Mouse (Mus musculus): Measurements from ENCODE around the gene Rnf181.
A peak's percentile ranks its signal among the peaks of the same experiment; 100 is the strongest.

Gene Rnf181

GRCm38 (mm10) chr6:72383952-72384351 is 17.2 kb upstream of the Rnf181 start:
- DNase-seq (ENCODE audit: low read depth), result peak; percentile 22

- DNase-seq (ENCODE audit: low read depth), result no peak
Measured at GRCm38 (mm10) chr6:72383142-72383820, 16.5 kb upstream of the Rnf181 start.

DNA sequence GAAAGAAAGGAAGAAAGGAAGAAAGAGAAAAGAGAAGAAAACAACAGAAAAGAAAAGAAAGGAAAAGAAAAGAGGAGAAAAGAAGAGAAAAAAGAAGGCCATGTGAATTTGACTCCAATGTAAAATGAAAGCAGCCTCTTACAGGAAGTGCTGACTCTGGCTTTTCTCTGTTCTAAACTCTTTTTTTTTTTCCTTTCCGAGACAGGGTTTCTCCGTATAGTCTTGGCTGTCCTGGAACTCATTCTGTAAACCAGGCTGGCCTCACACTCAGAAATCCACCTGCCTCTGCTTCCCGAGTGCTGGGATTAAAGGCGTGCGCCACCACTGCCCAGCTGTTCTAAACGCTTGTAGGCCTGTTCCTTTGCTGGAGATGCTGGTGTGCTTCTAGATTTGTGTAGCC is 15.7 kb upstream of the Rnf181 start:
- no peak for DNase-seq (ENCODE audit: low read depth)

DNA sequence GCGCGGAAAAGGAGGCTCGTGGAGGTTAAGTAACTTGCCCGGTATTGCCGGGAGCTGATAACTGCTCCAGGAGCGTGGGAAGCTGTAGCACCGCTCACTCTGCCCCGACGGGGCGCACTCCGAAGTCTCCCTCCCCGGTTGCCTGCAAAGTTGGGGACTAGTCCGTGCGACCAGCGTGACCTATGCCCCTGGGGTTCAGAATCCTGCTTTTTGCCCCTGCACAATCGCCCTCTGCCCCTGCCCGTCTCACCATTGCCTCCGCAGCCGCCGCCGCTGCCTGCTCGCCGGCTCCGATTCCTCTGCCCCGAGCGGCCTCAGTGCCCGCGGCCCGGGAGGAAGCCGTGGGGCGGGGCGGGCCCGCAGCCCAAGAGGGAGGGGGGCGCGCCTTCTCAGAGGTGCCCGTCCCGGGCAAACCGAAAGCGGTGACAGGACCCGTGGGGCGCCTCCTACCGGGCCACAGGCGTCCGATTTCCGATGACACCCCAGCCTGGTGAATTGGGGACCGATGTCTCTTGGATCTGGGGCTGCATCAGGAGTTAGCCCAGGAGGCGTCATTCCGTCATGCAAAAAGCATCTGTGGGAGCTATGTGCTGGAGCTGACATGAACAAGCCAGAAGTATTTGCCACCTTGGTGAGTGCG is 13.5 kb upstream of the Rnf181 start, which contains the start of gene Vamp5:
TSS of gene Vamp5 (minus strand) at position 338 of the 640 bp plus-strand sequence.
- DNase-seq (ENCODE audit: low read depth), result peak; percentile 74

DNA sequence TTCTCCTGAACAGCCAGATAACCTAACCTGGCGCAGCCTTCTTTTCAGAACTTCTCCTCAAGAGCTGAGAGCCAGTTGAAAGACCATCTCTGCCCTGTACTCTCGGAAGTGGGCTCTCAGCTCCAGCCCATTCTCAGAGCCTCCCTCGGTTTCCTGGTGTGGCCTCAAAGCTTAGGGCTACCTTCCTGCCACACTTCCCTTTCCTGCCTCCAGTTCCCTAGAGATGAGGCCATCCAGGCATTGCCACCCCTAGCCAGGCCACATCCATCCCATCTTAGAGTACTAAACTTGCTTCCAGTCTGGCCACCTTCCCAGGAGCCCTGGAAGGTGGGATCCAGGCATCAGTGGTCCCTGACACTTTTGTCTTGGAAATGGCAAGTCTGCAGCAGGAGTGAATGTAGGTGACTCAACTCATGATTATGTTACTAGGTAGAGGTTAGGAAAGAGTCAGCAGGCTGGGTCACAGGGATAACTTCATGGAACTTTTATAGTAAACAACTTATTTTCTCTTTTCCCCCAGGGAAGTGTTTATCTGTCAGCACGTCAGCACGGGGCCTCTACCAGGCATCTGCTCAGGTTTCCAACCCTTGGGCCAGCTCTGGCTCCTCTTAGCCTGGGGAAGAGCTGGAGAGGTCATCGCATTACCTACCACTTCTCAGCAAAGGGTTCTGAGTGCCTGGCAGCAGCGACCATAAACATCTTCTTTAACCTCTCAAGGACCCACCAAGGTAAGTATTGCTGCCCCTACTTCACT is 12.8 kb upstream of the Rnf181 start:
- peak; percentile 30 for DNase-seq (ENCODE audit: low read depth)

- DNase-seq (ENCODE audit: low read depth), result no peak
Measured at GRCm38 (mm10) chr6:72378510-72379234, 11.9 kb upstream of the Rnf181 start.

DNA sequence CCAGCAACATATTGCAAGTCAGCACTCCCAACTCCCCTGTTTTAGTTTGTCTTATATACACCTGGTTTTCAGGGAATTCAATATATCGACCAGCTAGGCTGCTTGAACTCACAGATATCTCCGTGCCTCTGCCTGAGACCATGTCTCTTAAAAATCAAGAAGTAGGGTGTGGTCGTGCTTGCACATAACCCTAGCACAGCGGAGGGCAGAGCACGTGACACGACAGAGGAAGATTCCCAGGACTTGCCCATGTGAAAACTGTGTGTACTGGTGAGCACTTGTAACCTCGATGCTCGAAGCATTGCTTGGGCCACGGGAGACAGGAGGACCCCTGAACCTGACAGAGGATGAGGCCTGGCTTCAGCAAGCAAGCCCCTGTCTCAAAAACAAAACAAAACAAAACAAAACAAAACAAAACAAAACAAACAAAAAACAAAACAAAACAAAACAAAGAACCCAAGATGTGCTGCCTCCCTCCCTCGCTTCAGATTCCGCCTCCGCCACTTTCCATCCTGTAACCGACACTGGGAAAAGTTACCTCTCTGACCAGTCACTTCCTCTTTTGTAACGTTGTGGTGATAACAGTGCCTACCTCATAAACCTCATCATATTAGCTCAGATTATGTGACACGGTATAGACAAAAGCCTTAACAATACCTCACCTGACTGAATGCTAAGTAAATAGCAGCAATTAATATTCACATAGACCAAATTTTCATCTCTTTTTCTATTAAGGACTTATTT is 8.2 kb upstream of the Rnf181 start:
- DNase-seq (ENCODE audit: low read depth), result peak; percentile 31

DNA sequence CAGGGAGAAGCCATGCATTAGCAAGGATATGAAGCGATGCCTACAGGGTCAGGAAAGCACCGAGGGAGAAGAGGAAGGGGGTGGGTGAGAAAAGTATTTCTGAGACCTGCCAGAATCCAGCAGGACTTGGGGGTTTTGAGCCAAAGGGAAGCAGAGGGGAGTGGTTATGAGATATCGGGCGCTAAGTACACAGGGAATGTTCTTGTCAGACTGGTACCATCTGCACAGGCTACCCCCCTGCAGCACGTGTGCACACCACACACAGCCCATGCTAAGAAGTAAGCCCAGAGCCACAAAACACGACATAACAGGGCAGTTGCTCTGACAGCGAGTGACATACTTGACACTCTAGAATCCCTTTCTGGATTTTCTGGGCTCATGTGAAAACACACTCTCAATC is 7.5 kb upstream of the Rnf181 start:
- no peak for DNase-seq (ENCODE audit: low read depth)

GRCm38 (mm10) chr6:72373184-72373583 is 6.4 kb upstream of the Rnf181 start:
- DNase-seq (ENCODE audit: low read depth), result no peak

DNA sequence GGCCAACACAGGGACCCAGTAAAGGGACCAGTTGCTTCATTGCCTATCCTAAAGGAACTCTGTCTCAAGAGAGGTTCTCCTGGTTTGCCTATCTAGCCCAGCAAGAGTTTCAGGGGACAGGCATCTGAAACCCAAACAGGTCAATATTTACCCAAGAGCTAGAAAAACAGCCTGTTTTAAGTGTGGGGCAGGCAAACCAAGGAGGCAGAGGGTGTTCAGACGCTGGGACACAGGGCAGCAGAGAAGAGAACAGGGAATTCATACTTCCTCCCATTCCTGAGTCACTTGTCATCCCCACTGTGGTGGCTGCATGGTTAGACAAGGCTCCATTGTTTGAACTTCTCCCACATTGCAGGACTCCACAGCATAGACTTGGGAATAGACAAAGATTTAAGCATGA is 4.8 kb upstream of the Rnf181 start:
- DNase-seq (ENCODE audit: low read depth), result no peak

DNA sequence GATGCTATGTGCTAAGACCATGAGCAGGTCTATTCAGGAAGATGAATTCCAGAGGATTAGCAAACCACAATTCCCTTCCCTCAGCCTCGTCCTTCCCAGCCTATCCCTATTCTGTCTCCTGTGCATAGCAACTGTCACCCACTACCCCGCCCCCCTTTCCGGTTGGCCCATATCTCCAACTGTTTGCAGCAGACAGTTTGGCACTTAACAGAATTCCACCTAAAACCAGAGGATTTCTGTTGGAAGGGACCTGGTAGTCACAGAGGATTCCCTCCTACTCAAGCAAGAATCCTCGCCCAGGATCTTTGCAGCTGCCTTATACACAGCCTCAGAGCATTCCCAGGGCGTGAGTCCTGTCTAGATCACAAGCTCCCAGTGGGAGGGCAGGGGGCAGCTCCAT is 4.4 kb upstream of the Rnf181 start:
- no peak for DNase-seq (ENCODE audit: low read depth)

- no peak for DNase-seq (ENCODE audit: low read depth)
Measured at GRCm38 (mm10) chr6:72370091-72370490, 3.3 kb upstream of the Rnf181 start.

GRCm38 (mm10) chr6:72369557-72369956 is 2.8 kb upstream of the Rnf181 start:
- no peak for DNase-seq (ENCODE audit: low read depth)

GRCm38 (mm10) chr6:72367460-72367974 is 761 bp upstream of the Rnf181 start:
- DNase-seq (ENCODE audit: low read depth), result no peak

DNA sequence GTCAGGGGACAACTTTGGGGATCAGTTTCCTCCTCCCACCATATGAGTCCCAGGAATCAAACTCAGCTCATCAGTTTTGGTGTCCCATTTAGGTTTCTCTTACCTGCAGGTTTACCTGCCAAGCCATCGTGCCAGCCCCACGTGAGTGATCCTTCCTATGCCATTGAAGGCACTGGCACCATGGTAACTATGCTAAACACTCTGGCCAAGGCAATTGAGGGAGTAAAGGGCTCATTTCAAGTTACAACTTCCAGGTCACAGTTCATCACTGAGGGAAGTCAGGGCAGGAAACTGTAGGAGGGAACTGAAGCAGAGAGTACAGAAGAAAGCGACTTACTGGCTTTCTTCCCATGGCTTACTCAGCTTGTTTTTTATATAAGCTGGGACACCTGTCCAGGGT is 452 bp downstream of the Rnf181 start:
- no peak for DNase-seq (ENCODE audit: low read depth)

DNA sequence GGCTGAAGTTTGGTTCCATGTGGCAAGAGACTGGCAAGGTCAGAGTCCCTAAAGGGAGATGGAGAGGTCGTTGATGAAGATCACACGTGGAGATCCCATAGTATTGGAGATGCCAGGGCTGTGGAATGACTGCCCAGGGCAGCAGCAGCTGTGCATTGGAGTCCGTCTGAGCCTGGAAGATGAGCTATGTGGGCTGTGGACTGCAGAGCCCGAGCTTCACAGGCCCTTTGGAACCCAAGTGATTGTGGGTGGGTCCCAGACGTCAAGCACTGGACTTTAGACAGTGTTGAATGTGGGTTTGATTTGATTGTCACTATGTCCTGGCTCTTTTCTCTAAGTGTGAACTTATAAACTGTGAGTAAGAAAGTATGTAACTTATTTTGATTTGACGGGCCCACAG is 1.8 kb downstream of the Rnf181 start:
- DNase-seq (ENCODE audit: low read depth), result no peak

- no peak for DNase-seq (ENCODE audit: low read depth)
Measured at GRCm38 (mm10) chr6:72364009-72364408, 2.7 kb downstream of the Rnf181 start.

GRCm38 (mm10) chr6:72362132-72363028 is 4.4 kb downstream of the Rnf181 start:
- peak; percentile 94 for DNase-seq (ENCODE audit: low read depth)

- no peak for DNase-seq (ENCODE audit: low read depth)
Measured at GRCm38 (mm10) chr6:72361121-72361551, 5.6 kb downstream of the Rnf181 start.

- DNase-seq (ENCODE audit: low read depth), result no peak
Measured at GRCm38 (mm10) chr6:72360599-72360935, 6.2 kb downstream of the Rnf181 start.
